Mouse (Mus musculus): Measurements from ENCODE around the gene Atp13a4. TPM values are rescaled to one million over a fixed set of nuclear protein-coding genes. Genes with fewer than 3 reads are reported as not detected.

Gene Atp13a4
- polyA plus RNA-seq, 1 experiment = not detected

GRCm38 (mm10) chr16:29560869-29561268 lies 16.2 kb upstream of the Atp13a4 start:
- Histone ChIP-seq H3K27me3 (ENCODE audit: control insufficient read depth, insufficient read depth, low read length, poor library complexity, severe bottlenecking) (no peaks in the 10 kb centered on the region), H3K9ac (ENCODE audit: low read depth, poor library complexity, severe bottlenecking) (no peak overlapping the region), H3K4me1 (ENCODE audit: control insufficient read depth, insufficient read depth, low read length) (no peaks in the 10 kb centered on the region), H3K36me3 (ENCODE audit: control insufficient read depth, insufficient read depth, low read length, poor library complexity, severe bottlenecking) (no peaks in the 10 kb centered on the region), H3K9me3 (replicated peaks; ENCODE audit: control insufficient read depth, insufficient read depth, low read length, poor library complexity, severe bottlenecking) (no peaks in the 10 kb centered on the region), H3K27ac (ENCODE audit: insufficient read depth, low read length) (no peak overlapping the region), H3K4me3 (ENCODE audit: low read depth, low read length) (no peak overlapping the region)
- TF ChIP-seq POLR2A (IDR thresholded peaks at IDR 0.05; ENCODE audit: insufficient read depth, low read length) = no peak
- peak; percentile 44 for TF ChIP-seq CTCF (IDR thresholded peaks at IDR 0.05; ENCODE audit: low read depth, low read length)
- no peak for TF ChIP-seq EP300 (IDR thresholded peaks at IDR 0.05; ENCODE audit: insufficient read depth, low read depth, low read length)

- TF ChIP-seq POLR2A (IDR thresholded peaks at IDR 0.05; ENCODE audit: insufficient read depth, low read length) = no peak
- no peak for TF ChIP-seq EP300 (IDR thresholded peaks at IDR 0.05; ENCODE audit: insufficient read depth, low read depth, low read length)
- no peak for TF ChIP-seq CTCF (IDR thresholded peaks at IDR 0.05; ENCODE audit: low read depth, low read length)
- no peaks in the 10 kb centered on the region for H3K9me3 ChIP-seq (replicated peaks; ENCODE audit: control insufficient read depth, insufficient read depth, low read length, poor library complexity, severe bottlenecking)
- no peaks in the 10 kb centered on the region for H3K27me3 ChIP-seq (ENCODE audit: control insufficient read depth, insufficient read depth, low read length, poor library complexity, severe bottlenecking)
- H3K9ac ChIP-seq (ENCODE audit: low read depth, poor library complexity, severe bottlenecking) = no peak overlapping the region
- no peak overlapping the region for H3K27ac ChIP-seq (ENCODE audit: insufficient read depth, low read length)
- H3K4me3 ChIP-seq (ENCODE audit: low read depth, low read length) = no peak overlapping the region
- no peaks in the 10 kb centered on the region for H3K4me1 ChIP-seq (ENCODE audit: control insufficient read depth, insufficient read depth, low read length)
- H3K36me3 ChIP-seq (ENCODE audit: control insufficient read depth, insufficient read depth, low read length, poor library complexity, severe bottlenecking) = no peaks in the 10 kb centered on the region
Observed at GRCm38 (mm10) chr16:29560454-29560853, 15.8 kb upstream of the Atp13a4 start.

- H3K9ac ChIP-seq (ENCODE audit: low read depth, poor library complexity, severe bottlenecking) = no peak overlapping the region
- TF ChIP-seq EP300 (IDR thresholded peaks at IDR 0.05; ENCODE audit: insufficient read depth, low read depth, low read length) (no peak), CTCF (IDR thresholded peaks at IDR 0.05; ENCODE audit: low read depth, low read length) (no peak), POLR2A (IDR thresholded peaks at IDR 0.05; ENCODE audit: insufficient read depth, low read length) (no peak)
- H3K27ac ChIP-seq (ENCODE audit: insufficient read depth, low read length) = no peak overlapping the region
- no peaks in the 10 kb centered on the region for H3K4me1 ChIP-seq (ENCODE audit: control insufficient read depth, insufficient read depth, low read length)
- H3K4me3 ChIP-seq (ENCODE audit: low read depth, low read length) = no peak overlapping the region
- H3K9me3 ChIP-seq (replicated peaks; ENCODE audit: control insufficient read depth, insufficient read depth, low read length, poor library complexity, severe bottlenecking) = no peaks in the 10 kb centered on the region
- no peaks in the 10 kb centered on the region for H3K36me3 ChIP-seq (ENCODE audit: control insufficient read depth, insufficient read depth, low read length, poor library complexity, severe bottlenecking)
- H3K27me3 ChIP-seq (ENCODE audit: control insufficient read depth, insufficient read depth, low read length, poor library complexity, severe bottlenecking) = no peaks in the 10 kb centered on the region
Observed at GRCm38 (mm10) chr16:29559667-29560066, 15.0 kb upstream of the Atp13a4 start.

GRCm38 (mm10) chr16:29541261-29541683 lies 3.4 kb downstream of the Atp13a4 start:
- Histone ChIP-seq H3K36me3 (ENCODE audit: control insufficient read depth, insufficient read depth, low read length, poor library complexity, severe bottlenecking) (no peaks in the 10 kb centered on the region), H3K9me3 (replicated peaks; ENCODE audit: control insufficient read depth, insufficient read depth, low read length, poor library complexity, severe bottlenecking) (no peaks in the 10 kb centered on the region), H3K4me3 (ENCODE audit: low read depth, low read length) (no peak overlapping the region), H3K27ac (ENCODE audit: insufficient read depth, low read length) (no peak overlapping the region), H3K4me1 (ENCODE audit: control insufficient read depth, insufficient read depth, low read length) (no peaks in the 10 kb centered on the region), H3K9ac (ENCODE audit: low read depth, poor library complexity, severe bottlenecking) (no peak overlapping the region), H3K27me3 (ENCODE audit: control insufficient read depth, insufficient read depth, low read length, poor library complexity, severe bottlenecking) (no peaks in the 10 kb centered on the region)
- TF ChIP-seq CTCF (IDR thresholded peaks at IDR 0.05; ENCODE audit: low read depth, low read length) (no peak), POLR2A (IDR thresholded peaks at IDR 0.05; ENCODE audit: insufficient read depth, low read length) (no peak), EP300 (IDR thresholded peaks at IDR 0.05; ENCODE audit: insufficient read depth, low read depth, low read length) (no peak)

GRCm38 (mm10) chr16:29539906-29540305 lies 4.8 kb downstream of the Atp13a4 start:
- no peaks in the 10 kb centered on the region for H3K27me3 ChIP-seq (ENCODE audit: control insufficient read depth, insufficient read depth, low read length, poor library complexity, severe bottlenecking)
- H3K9ac ChIP-seq (ENCODE audit: low read depth, poor library complexity, severe bottlenecking) = no peak overlapping the region
- H3K4me3 ChIP-seq (ENCODE audit: low read depth, low read length) = no peak overlapping the region
- no peak overlapping the region for H3K27ac ChIP-seq (ENCODE audit: insufficient read depth, low read length)
- TF ChIP-seq EP300 (IDR thresholded peaks at IDR 0.05; ENCODE audit: insufficient read depth, low read depth, low read length) = no peak
- no peak for TF ChIP-seq POLR2A (IDR thresholded peaks at IDR 0.05; ENCODE audit: insufficient read depth, low read length)
- TF ChIP-seq CTCF (IDR thresholded peaks at IDR 0.05; ENCODE audit: low read depth, low read length) = no peak
- H3K9me3 ChIP-seq (replicated peaks; ENCODE audit: control insufficient read depth, insufficient read depth, low read length, poor library complexity, severe bottlenecking) = no peaks in the 10 kb centered on the region
- H3K36me3 ChIP-seq (ENCODE audit: control insufficient read depth, insufficient read depth, low read length, poor library complexity, severe bottlenecking) = no peaks in the 10 kb centered on the region
- H3K4me1 ChIP-seq (ENCODE audit: control insufficient read depth, insufficient read depth, low read length) = no peaks in the 10 kb centered on the region

- no peak overlapping the region for H3K4me3 ChIP-seq (ENCODE audit: low read depth, low read length)
- no peaks in the 10 kb centered on the region for H3K36me3 ChIP-seq (ENCODE audit: control insufficient read depth, insufficient read depth, low read length, poor library complexity, severe bottlenecking)
- no peak overlapping the region for H3K9ac ChIP-seq (ENCODE audit: low read depth, poor library complexity, severe bottlenecking)
- no peaks in the 10 kb centered on the region for H3K4me1 ChIP-seq (ENCODE audit: control insufficient read depth, insufficient read depth, low read length)
- no peaks in the 10 kb centered on the region for H3K9me3 ChIP-seq (replicated peaks; ENCODE audit: control insufficient read depth, insufficient read depth, low read length, poor library complexity, severe bottlenecking)
- TF ChIP-seq EP300 (IDR thresholded peaks at IDR 0.05; ENCODE audit: insufficient read depth, low read depth, low read length) (no peak), CTCF (IDR thresholded peaks at IDR 0.05; ENCODE audit: low read depth, low read length) (no peak), POLR2A (IDR thresholded peaks at IDR 0.05; ENCODE audit: insufficient read depth, low read length) (no peak)
- H3K27me3 ChIP-seq (ENCODE audit: control insufficient read depth, insufficient read depth, low read length, poor library complexity, severe bottlenecking) = no peaks in the 10 kb centered on the region
- no peak overlapping the region for H3K27ac ChIP-seq (ENCODE audit: insufficient read depth, low read length)
Observed at GRCm38 (mm10) chr16:29536411-29537204, 8.1 kb downstream of the Atp13a4 start.
